Mouse (Mus musculus): ENCODE measurements around the gene Flrt3.

Flrt3 gene

DNA sequence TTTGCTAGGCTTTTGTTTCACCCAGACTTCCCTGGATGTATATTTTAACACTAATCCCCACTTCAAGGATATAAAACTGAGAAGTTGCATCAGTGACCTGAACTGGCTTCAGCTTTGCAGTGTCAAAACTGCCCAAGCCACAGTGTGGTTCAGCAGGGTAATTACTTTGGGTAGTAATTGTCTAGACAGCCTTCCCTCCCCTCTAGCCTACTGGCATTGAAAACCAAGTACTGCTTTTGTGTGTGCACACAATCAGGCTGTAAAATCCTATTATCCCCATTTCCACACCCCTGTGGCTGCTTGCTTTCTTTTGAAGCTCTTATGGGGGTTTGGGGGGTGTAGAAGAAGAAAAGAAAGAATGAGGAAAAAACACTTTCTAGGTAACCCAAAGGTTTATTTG, 17.8 kb downstream of the Flrt3 start:
- no peak for DNase-seq (ENCODE audit: low spot score)

DNA sequence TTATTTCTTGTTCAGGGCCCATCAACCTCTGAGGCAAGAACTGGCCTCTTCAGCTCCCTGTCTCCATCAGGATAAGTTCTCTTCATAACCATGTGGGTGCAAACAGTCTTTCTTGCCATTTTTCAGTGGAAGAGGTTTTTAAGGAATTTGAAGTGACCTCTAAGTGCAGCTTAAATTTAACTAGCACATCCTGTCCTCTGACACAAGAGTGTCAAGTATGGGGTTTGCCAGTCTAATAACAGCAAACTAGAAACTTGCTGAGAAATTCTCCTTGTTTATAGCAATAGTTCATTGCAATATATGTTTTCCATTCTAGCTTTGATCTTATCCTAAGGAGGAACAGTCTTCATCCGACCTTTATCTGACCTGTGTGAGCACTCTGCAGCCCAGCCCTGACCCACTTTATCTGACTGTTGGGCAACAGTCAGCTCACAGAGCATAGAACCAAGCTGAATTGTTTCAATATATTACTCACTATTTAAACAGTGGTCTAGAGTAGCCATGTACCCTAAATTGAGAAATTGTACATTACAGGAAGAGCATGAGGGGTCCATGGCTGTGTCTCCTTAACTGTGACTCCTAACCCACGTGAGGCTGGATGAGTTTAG, 49.4 kb downstream of the Flrt3 start:
- no peak for DNase-seq (ENCODE audit: low spot score)

DNA sequence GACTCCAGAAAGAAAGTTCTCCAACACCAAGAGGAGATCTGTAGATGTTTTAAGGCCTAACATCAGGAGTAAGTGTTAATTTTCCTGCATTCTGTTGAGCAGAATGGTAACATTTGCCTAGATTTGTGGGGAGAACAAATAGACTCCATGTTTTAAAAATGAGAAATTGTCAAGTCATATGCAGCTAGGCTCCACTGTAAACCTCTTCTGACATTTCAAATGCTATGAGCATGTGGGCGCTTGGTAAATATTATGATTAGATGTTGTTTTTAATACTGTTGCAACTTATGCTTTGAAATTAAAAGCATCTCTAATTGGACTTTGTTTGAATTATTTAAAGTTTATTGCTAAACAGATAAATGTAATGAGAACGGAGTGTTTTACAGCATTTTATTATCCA, 55.8 kb downstream of the Flrt3 start:
- DNase-seq (ENCODE audit: low spot score) = no peak
